Mouse (Mus musculus) embryonic facial prominence, embryonic 12.5 days (tissue): ENCODE data around the gene Aifm3. TPM values are rescaled to one million over a fixed set of nuclear protein-coding genes. Genes with fewer than 3 reads are reported as not detected.

Experiments used
- ATAC-seq: fragments of 200-750 bp; cut with Nextera tagmentation; 2 replicates; pipeline ENCODE4 v1.8.0; 2017; ENCODE audit not compliant: insufficient number of reproducible peaks, insufficient read depth, low FRiP score, low TSS enrichment
- H3K27ac ChIP-seq: fragments of 300-500 bp; sonication (generic); 2 replicates; pipeline ENCODE4 v1.5.1; 2016; ENCODE audit warnings: mild to moderate bottlenecking
- H3K27me3 ChIP-seq: fragments of 300-500 bp; sonication (generic); 2 replicates; pipeline ENCODE4 v1.6.1; 2016; ENCODE audit warnings: mild to moderate bottlenecking, moderate library complexity
- H3K36me3 ChIP-seq: fragments of 300-500 bp; sonication (generic); 2 replicates; pipeline ENCODE4 v1.6.1; 2016; ENCODE audit warnings: mild to moderate bottlenecking
- H3K4me1 ChIP-seq: fragments of 300-500 bp; sonication (generic); 2 replicates; pipeline ENCODE4 v1.6.1; 2016
- H3K4me2 ChIP-seq: fragments of 300-500 bp; sonication (generic); replicated peaks from 2 replicates; pipeline ENCODE4 v1.6.1; 2016; ENCODE audit warnings: mild to moderate bottlenecking, moderate library complexity
- H3K4me3 ChIP-seq: fragments of 300-500 bp; sonication (generic); 2 replicates; pipeline ENCODE4 v1.5.1; 2016; ENCODE audit warnings: mild to moderate bottlenecking
- H3K9ac ChIP-seq: fragments of 300-500 bp; sonication (generic); 2 replicates; pipeline ENCODE4 v1.6.1; 2016; ENCODE audit warnings: mild to moderate bottlenecking, moderate library complexity
- H3K9me3 ChIP-seq: fragments of 300-500 bp; sonication (generic); 2 replicates; pipeline ENCODE4 v1.6.1; 2016; ENCODE audit warnings: mild to moderate bottlenecking, moderate library complexity
- WGBS: fragments of 180-500 bp; shearing (Covaris S2); methylation state at CpG from one replicate; pipeline ENCODE4 v1.1.7; 2016; 5-methylcytosine and 5-hydroxymethylcytosine counted together
- polyA plus RNA-seq: library from polyadenylated mRNA; unstranded; fragments of >200 nt; fragmentation: Nextera tagmentation; extraction: Ambion mirVana; gene quantifications from 2 replicates; pipeline ENCODE4 v1.2.1, GENCODE M21; 2016

Gene Aifm3
- polyA plus RNA-seq, result 1.0 and 1.5 TPM in 2 replicates

DNA sequence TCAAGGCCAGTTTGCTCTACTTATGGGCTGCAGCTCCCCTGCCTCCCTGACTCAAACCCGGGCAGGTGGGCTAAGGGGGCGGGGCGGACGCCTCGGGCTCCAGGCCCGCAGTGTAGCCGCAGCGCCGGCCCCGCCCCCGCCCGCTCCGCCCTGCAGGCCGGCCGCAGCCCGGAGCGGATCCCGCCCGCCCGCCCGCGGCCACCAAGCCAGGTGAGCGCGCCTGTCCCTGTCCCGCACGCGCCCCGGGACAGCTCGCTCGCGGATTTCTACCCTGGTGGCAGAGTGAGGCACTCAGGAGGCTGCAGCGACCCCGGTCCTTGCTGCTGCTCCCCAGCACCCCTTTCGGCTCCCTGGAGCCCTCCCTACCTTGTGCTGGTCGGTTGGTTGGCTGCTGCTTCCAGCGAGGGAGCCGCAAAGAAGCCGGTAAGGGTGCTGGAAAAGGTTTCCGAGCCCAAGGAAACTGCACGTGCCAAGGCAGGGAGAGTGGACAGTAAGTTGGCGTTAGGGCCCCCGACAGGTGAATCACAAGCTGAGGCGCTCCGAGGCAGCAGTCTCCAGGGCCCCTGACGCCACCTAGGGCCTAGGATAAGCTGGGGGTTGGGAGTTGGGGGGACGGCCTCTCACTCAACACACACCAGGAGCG, at the start of gene Aifm3:
TSS of gene Aifm3 (plus strand) at position 143 of the 643 bp plus-strand sequence.
- Histone ChIP-seq H3K4me1 (0 out of 2 replicates have a peak, but pooled peaks cover 8% of the 10 kb centered on the region), H3K27me3 (peaks cover 23% of the 10 kb centered on the region), H3K4me3 (peak within 1 kb of the TSS; percentile 37), H3K9me3 (no peaks in the 10 kb centered on the region), H3K9ac (peak within 1 kb of the TSS; percentile 51), H3K27ac (no peak within 1 kb of the TSS), H3K36me3 (peaks cover 26% of the 10 kb centered on the region), H3K4me2 (peak within 1 kb of the TSS; percentile 78)
- under 1% methylated on average over 39 of the region's 47 CpGs for WGBS
- ATAC-seq, result peak; percentile 62

DNA sequence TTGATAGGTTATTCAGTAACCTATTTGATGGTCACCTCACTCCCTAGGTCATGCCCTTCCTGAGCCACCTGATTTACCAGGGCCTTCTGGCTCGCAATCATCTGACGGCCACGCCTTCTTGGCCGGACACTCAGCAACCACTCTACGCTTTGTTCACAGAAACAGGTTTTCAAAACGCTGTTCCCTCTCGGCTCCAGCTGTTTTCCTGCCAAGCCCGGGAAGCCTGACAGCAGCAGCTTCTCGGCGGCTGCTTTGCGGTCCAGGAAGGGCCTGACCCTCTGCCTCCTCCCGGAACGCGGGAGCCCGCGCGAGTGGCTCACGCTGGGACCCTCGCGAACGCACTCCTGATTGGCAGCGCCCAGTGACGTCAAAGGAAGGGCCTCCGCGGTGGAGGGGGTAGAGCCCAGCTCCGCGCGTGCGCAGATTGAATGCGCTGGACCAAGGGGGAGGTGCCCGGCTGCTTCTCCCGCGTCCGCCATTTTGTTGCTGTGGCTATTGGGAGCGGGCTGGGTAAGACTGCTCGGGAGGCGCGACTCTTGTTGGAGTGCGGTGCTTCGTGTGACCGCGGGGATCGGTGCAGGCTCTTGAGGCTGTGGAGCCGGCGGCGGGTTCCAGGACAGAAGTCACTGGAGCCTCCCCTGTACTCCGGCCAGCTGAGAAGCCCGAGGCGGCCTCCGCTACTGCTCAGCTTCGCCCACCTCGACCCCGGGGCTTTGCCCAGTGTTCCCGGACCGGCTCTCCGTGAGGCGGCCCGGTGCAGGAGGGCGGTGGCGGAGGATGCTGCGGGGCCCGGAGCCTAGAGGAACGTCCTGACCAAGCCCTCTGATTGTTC, 37.7 kb upstream of the Aifm3 start, which contains the start of gene Crkl:
TSS of gene Crkl (plus strand) at position 447 of the 832 bp plus-strand sequence.
- Histone ChIP-seq H3K4me2 (peak within 1 kb of the TSS; percentile 91), H3K36me3 (peaks cover 16% of the 10 kb centered on the region), H3K4me1 (peaks cover 16% of the 10 kb centered on the region), H3K4me3 (peak within 1 kb of the TSS; percentile 97), H3K27me3 (no peaks in the 10 kb centered on the region), H3K9me3 (no peaks in the 10 kb centered on the region), H3K9ac (peak within 1 kb of the TSS; percentile 97), H3K27ac (peak within 1 kb of the TSS; percentile 97)
- under 1% methylated on average over 63 of the region's 63 CpGs for WGBS
- peak; percentile 96 for ATAC-seq

DNA sequence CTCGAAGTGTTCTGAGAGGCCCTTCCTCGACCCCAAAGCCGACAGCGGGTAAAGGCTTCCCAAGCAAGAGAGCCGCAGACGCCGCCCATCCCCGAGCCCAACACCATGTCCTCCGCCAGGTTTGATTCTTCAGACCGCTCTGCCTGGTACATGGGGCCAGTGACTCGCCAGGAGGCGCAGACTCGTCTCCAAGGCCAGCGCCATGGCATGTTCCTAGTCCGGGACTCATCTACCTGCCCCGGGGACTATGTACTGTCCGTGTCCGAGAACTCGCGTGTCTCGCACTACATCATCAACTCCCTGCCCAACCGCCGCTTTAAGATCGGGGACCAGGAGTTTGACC, 37.1 kb upstream of the Aifm3 start:
- Histone ChIP-seq H3K27me3 (no peaks in the 10 kb centered on the region), H3K4me3 (peak overlapping the region; percentile 97), H3K9ac (peak overlapping the region; percentile 97), H3K9me3 (no peaks in the 10 kb centered on the region), H3K4me1 (peaks cover 16% of the 10 kb centered on the region), H3K36me3 (peaks cover 22% of the 10 kb centered on the region), H3K27ac (peak overlapping the region; percentile 97), H3K4me2 (peak overlapping the region; percentile 91)
- peak; percentile 16 for ATAC-seq
- under 1% methylated on average over 24 of the region's 24 CpGs for whole genome bisulfite sequencing

DNA sequence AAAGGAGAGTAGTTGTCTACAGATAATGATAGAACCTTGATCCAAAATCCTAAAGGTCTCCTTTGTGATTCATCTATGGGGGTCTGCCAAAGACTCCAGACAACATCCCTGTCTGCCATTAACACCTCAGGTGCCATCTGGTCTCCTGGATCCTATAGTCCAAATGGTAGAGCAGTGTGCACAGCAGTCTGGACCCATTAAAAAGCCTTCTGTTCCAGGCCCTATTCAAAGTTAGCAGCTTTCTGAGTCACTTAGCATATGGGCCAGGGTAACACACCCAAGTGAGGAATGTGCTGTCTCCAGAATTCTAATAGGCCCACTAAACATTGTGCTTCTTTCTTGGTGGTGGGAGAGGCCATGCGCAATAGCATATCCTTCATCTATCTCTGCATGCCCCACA, 32.5 kb upstream of the Aifm3 start:
- H3K9ac ChIP-seq, result no peak overlapping the region
- 96% methylated on average over 1 of the region's 1 CpGs for WGBS
- no peak overlapping the region for H3K4me2 ChIP-seq
- H3K36me3 ChIP-seq, result peaks cover 45% of the 10 kb centered on the region
- H3K27ac ChIP-seq, result no peak overlapping the region
- H3K27me3 ChIP-seq, result no peaks in the 10 kb centered on the region
- H3K9me3 ChIP-seq, result no peaks in the 10 kb centered on the region
- H3K4me1 ChIP-seq, result peaks cover 16% of the 10 kb centered on the region
- ATAC-seq, result no peak
- no peak overlapping the region for H3K4me3 ChIP-seq

DNA sequence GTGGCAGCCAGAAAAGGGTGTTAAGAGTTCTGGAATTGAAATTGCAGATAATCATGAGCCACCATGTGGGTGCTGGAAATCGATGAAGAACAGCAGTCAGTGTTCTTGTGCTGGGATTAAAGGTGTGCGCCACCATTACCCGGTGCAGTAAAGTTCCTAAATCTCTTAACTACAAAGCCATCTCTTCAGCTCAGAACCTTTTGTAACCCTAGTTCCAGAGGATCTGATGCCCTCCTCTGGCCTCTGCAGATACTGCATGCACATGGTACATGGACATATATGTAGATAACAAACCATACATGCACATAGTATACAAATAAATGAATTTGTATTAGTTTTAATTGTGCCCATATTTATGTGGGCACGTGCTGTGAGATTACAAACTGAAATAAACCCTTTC, 29.2 kb upstream of the Aifm3 start:
- 89% methylated on average over 4 of the region's 4 CpGs for WGBS
- no peak for ATAC-seq

DNA sequence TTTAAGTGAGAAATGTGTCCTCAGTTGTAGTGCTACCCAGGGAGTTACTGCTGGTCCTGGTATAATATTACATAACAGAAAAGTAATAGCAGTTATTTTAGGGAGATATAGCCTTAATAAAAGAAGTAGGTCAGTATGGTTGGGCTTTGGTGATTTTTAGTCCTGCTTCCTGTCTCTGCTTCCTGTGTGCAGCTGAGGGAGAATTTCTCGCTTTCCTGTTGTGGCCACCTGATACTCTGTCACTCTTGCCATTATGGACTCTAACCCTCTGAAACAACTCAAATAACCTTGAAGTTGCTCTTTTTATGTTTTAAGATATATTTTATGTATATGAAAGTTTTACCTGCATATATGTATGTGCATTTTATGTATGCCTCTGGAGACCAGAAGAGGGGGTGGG, 27.8 kb upstream of the Aifm3 start:
- no peak overlapping the region for H3K4me2 ChIP-seq
- no peak overlapping the region for H3K27ac ChIP-seq
- H3K9ac ChIP-seq, result no peak overlapping the region
- no peaks in the 10 kb centered on the region for H3K9me3 ChIP-seq
- no peaks in the 10 kb centered on the region; the same call in 1 of the 2 replicates for H3K4me1 ChIP-seq
- no peaks in the 10 kb centered on the region for H3K27me3 ChIP-seq
- WGBS, result 82% methylated on average over 1 of the region's 1 CpGs
- no peak overlapping the region for H3K4me3 ChIP-seq
- peaks cover 34% of the 10 kb centered on the region for H3K36me3 ChIP-seq
- ATAC-seq, result no peak

More for the DNA sequence above, 29.2 kb upstream of the Aifm3 start:
- H3K9ac ChIP-seq, result no peak overlapping the region
- H3K4me3 ChIP-seq, result no peak overlapping the region
- H3K27ac ChIP-seq, result no peak overlapping the region
- peaks cover 43% of the 10 kb centered on the region for H3K36me3 ChIP-seq
- peaks cover 5% of the 10 kb centered on the region for H3K4me1 ChIP-seq
- H3K4me2 ChIP-seq, result no peak overlapping the region
- no peaks in the 10 kb centered on the region for H3K9me3 ChIP-seq
- no peaks in the 10 kb centered on the region for H3K27me3 ChIP-seq

DNA sequence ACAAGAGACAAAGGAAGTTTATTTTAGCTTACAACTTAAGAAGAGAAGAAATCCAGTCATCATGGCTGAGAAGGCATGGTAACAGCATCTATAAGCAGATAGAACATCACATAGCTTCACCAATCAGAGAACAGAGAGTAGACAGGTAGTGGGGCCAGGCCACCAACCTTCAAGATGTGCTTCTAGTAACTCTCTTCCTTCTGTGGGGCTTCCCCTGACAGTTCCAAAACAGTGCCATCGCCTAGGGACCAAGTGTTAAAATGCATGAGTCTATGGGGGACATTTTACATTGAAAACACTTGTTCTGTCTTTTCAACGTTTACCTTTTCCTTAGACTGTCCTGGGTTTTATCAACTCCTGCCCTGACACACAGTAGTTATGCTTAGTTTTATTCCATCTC, 26.2 kb upstream of the Aifm3 start:
- ATAC-seq, result no peak
- Histone ChIP-seq H3K27ac (no peak overlapping the region), H3K4me3 (no peak overlapping the region), H3K4me2 (no peak overlapping the region), H3K4me1 (no peaks in the 10 kb centered on the region), H3K36me3 (peaks cover 19% of the 10 kb centered on the region), H3K9ac (no peak overlapping the region), H3K27me3 (no peaks in the 10 kb centered on the region), H3K9me3 (no peaks in the 10 kb centered on the region)
- 86% methylated on average over 2 of the region's 2 CpGs for WGBS

DNA sequence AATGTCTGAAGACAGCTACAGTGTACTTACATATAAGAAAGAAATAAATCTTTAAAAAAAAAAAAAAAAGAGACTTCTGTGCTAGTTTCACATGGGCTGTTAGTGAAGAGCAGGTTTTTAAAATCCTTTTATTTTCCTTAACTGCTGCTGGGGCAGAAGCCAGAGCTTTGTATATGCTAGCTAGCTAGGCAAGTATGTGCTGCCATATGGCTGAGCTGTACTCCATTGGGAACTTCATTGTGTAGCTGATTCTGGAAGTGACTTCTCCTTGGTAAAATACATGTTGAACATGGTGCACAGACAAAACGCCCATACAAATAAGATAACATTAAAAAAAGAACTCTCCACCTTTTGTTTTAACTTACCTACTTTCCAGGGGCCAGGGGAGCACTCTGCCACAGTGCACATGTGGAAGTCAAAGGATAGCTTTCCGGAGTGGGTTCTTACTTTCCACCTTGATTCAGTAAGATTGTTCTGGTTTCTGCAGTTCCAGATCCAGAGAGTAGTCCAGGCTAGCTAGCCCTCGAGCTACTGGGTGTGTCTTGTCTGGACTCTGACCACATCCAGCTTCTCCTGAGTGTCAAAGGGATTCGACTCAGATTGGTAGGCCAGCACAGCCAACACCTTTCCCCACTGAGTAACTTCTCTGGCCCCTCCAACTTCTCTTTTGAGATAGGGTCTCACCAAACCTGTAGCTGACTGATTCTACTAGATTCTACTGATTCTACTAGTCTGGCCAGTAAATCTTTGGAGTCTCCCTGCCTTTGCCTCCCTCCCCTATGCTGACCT, 22.3 kb upstream of the Aifm3 start:
- H3K4me3 ChIP-seq, result no peak overlapping the region
- WGBS, result 86% methylated on average over 4 of the region's 4 CpGs
- H3K27me3 ChIP-seq, result no peaks in the 10 kb centered on the region
- no peak overlapping the region for H3K27ac ChIP-seq
- H3K9me3 ChIP-seq, result no peaks in the 10 kb centered on the region
- no peak overlapping the region for H3K9ac ChIP-seq
- H3K4me2 ChIP-seq, result no peak overlapping the region
- H3K36me3 ChIP-seq, result peaks cover 21% of the 10 kb centered on the region
- no peak for ATAC-seq
- no peaks in the 10 kb centered on the region for H3K4me1 ChIP-seq

DNA sequence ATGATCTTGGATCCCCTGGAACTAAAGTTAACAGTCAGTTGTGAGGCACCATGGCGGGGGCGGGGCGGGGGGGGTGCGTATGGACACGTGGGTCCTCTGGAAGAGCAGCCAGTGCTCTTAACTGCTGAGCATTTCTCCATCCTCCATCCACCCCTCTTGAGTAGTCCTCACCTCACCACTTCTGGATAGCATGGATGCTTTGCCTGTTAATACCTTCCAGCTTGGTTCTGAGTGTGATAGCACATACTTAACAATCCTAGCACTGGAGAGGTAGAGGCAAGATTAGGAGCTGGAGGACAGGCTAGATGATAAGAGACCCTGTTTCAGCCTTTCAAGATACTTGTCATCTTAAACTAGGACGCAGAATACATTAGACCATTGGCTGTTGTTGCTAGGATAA, 16.9 kb upstream of the Aifm3 start:
- H3K9me3 ChIP-seq, result no peaks in the 10 kb centered on the region
- H3K4me2 ChIP-seq, result no peak overlapping the region
- no peak overlapping the region for H3K4me3 ChIP-seq
- H3K36me3 ChIP-seq, result peaks cover 33% of the 10 kb centered on the region
- H3K27me3 ChIP-seq, result no peaks in the 10 kb centered on the region
- H3K27ac ChIP-seq, result no peak overlapping the region
- no peaks in the 10 kb centered on the region for H3K4me1 ChIP-seq
- 83% methylated on average over 6 of the region's 6 CpGs for WGBS
- no peak for ATAC-seq
- no peak overlapping the region for H3K9ac ChIP-seq

DNA sequence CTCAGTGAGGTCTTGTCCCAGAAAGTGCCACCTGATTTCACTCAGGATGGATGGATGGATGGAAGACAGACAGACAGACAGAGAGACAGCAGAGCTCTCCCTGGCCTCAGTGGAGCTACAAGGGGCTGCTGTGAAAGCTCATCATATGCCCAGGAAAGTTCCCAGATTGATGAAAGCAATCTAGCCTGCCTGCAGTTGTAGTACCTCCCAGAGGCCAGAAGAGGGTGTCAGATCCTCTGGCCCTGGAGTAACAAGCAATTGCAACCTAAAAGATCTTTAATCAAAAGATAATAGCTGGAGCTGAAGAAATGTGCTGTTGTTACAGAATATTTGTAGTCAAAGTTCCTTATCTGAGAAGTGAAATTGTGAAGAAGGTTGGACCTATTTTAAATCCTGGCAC, 15.3 kb upstream of the Aifm3 start:
- H3K27ac ChIP-seq, result no peak overlapping the region
- H3K4me1 ChIP-seq, result no peaks in the 10 kb centered on the region
- H3K9me3 ChIP-seq, result no peaks in the 10 kb centered on the region
- no peaks in the 10 kb centered on the region for H3K27me3 ChIP-seq
- no peak overlapping the region for H3K9ac ChIP-seq
- no peak overlapping the region for H3K4me2 ChIP-seq
- H3K36me3 ChIP-seq, result peaks cover 37% of the 10 kb centered on the region
- no peak for ATAC-seq
- no peak overlapping the region for H3K4me3 ChIP-seq

DNA sequence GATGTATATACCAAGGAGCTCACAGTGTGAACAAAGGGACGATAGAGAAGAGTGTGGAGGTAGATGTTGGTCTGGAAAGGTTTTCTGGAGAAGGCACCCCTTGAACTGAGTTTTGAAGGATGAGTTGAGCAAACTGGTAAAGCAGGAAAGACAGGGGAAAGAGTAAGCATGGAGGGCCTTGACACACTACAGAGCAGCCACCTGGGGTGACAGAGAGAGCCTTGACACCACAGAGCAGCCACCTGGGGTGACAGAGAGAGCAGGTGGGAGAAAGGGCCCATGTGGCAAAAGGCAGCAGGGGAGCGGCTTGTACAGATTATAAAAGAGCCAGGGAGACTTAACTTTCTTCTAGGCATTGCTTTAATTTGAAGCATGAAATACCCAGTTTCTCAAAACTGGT, 14.7 kb upstream of the Aifm3 start:
- H3K27ac ChIP-seq, result no peak overlapping the region
- H3K9ac ChIP-seq, result no peak overlapping the region
- no peak overlapping the region for H3K4me3 ChIP-seq
- no peaks in the 10 kb centered on the region for H3K9me3 ChIP-seq
- H3K4me2 ChIP-seq, result no peak overlapping the region
- ATAC-seq, result no peak
- H3K36me3 ChIP-seq, result peaks cover 36% of the 10 kb centered on the region
- 87% methylated on average over 2 of the region's 2 CpGs for WGBS
- H3K27me3 ChIP-seq, result no peaks in the 10 kb centered on the region
- no peaks in the 10 kb centered on the region for H3K4me1 ChIP-seq
